Mouse (Mus musculus): ENCODE results near the gene Fth1.

DNA sequence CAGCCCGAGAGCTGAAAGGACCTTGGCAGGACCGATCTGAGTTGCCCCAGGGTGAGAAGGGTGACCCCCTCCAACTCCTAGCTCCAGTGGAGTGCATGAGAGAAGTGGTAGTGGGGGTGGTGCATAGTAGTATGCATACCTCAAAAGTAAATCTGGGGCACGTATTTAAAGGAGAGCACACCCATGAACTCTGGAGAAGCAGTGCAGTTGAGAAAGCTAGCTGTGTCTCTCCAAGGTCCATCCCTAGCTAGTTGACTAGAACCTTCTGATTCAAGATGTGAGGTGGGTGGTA, 38.1 kb downstream of the Fth1 start:
- TF ChIP-seq CTCF (IDR thresholded peaks at IDR 0.05; ENCODE audit: low read depth, low read length) (no peak), GATA1 (IDR thresholded peaks at IDR 0.05; ENCODE audit: borderline replicate concordance, low read length) (no peak)

Data from G1E (cell line).